Mouse (Mus musculus) megakaryocyte, embryonic 14.5 days (primary cell): Measurements from ENCODE around the gene Sfrp4. TPM values are rescaled to one million over a fixed set of nuclear protein-coding genes. Genes with fewer than 3 reads are reported as not detected.

Experiments used
- H3K27me3 ChIP-seq: replicated peaks from 2 replicates; pipeline ENCODE3; 2012; ENCODE audit warnings: inconsistent platforms
- H3K36me3 ChIP-seq: replicated peaks from 2 replicates; pipeline ENCODE3; 2012; ENCODE audit warnings: low read length, inconsistent platforms, mixed read lengths
- H3K4me1 ChIP-seq: 2 replicates; pipeline ENCODE4 v1.6.1; 2012; ENCODE audit warnings: inconsistent platforms
- H3K4me3 ChIP-seq: replicated peaks from 2 replicates; pipeline ENCODE3; 2012; ENCODE audit warnings: moderate library complexity, mild to moderate bottlenecking, inconsistent platforms
- H3K9me3 ChIP-seq: 2 replicates; pipeline ENCODE4 v1.6.1; 2012; ENCODE audit warnings: inconsistent platforms
- FLI1 ChIP-seq: IDR thresholded peaks from 2 replicates; pipeline ENCODE4 v1.6.1; 2012; ENCODE audit warnings: low read length, inconsistent platforms, mixed read lengths
- GATA1 ChIP-seq: IDR thresholded peaks from 3 replicates; pipeline ENCODE4 v1.6.1; 2012; ENCODE audit warnings: mixed read lengths, low read length, inconsistent platforms, borderline replicate concordance
- polyA plus RNA-seq: library from polyadenylated mRNA; stranded (reverse); fragments of >175 nt; gene quantifications from 2 replicates; pipeline ENCODE4 v1.2.3, GENCODE M21; 2012; ENCODE audit warnings: low replicate concordance; ENCODE audit not compliant: insufficient read depth

The Sfrp4 gene
- polyA plus RNA-seq, 1 experiment: not detected

- TF ChIP-seq FLI1 (no peak), GATA1 (no peak)
- H3K4me1 ChIP-seq: no peaks in the 10 kb centered on the region
- H3K9me3 ChIP-seq: no peaks in the 10 kb centered on the region
- peaks cover 9% of the 10 kb centered on the region for H3K27me3 ChIP-seq
- H3K36me3 ChIP-seq: no peaks in the 10 kb centered on the region
- no peak overlapping the region for H3K4me3 ChIP-seq
Measured at GRCm38 (mm10) chr13:19630768-19631709, 8.1 kb downstream of the Sfrp4 start.

DNA sequence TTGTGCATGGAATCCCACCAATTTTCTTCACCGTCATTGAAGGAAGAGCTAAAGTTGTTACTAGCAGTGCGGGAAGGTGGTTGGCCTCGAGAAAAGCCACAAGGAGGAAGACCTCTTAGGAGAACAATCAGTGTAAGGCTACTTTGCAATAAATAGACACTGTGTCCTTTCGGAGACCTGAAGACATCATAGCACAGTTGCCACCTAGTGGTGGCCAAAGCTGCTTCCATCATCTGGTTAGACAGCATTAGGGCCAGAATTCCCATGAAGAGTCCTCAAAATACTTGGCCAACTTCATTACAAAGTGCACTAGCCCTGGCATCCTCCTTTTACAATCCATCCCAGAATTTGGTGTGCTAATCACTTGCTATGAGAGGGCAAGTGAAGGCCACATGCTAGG is 13.2 kb downstream of the Sfrp4 start:
- H3K4me1 ChIP-seq: no peaks in the 10 kb centered on the region
- no peaks in the 10 kb centered on the region for H3K36me3 ChIP-seq
- peaks cover 9% of the 10 kb centered on the region for H3K27me3 ChIP-seq
- H3K4me3 ChIP-seq: no peak overlapping the region
- no peaks in the 10 kb centered on the region for H3K9me3 ChIP-seq
- TF ChIP-seq FLI1 (no peak), GATA1 (no peak)

DNA sequence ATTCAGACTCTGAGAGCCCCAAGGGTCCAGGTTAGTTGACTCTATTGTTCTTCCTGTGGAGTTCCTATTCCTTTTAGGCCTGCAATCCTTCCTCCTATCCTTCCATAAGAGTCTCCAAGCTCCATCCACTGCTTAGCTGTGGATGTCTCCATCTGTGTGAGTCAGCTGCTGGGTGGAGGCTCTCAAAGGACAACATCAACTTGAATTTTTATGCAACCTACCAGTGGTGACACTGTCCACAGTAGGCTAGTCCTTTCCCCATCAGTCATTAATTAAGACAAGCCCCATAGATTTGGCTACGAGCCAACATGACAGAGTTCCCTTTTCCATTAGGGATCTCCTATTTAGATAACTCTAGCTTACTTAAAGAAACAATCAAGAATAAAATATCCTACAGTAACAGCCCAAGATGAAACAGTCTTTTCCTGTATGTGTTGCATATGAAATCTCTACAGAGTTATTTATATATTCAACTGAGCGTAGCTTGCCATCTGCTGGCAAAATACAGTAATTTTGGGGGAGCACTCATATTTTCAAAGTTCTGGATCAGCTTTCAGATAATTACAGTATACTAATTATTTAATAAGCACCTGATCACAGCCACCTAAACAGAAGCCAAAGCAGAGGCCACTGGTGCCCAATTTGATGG is 17.4 kb downstream of the Sfrp4 start:
- no peaks in the 10 kb centered on the region for H3K9me3 ChIP-seq
- no peaks in the 10 kb centered on the region for H3K36me3 ChIP-seq
- no peak overlapping the region for H3K4me3 ChIP-seq
- no peak for TF ChIP-seq GATA1
- no peak for TF ChIP-seq FLI1
- H3K4me1 ChIP-seq: no peaks in the 10 kb centered on the region
- H3K27me3 ChIP-seq: no peaks in the 10 kb centered on the region

DNA sequence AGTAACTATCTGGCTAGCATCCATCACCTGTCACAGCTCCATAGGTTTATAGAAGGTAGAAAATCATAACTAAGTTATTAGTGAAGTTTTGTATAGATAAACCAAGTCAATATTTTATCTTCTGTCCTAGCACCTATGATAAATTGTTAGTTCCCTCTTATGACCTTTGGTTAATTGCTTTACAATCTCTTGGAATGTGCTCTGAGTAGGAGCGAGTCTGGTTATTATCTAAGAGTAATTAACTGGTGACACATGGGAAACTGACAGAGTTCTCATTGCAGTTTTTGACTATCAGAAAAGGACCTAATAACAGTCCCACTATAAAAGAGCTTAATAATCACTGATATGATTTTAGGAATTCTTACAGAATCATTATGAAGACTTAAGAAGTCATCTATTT is 20.6 kb downstream of the Sfrp4 start:
- TF ChIP-seq GATA1 (no peak), FLI1 (no peak)
- Histone ChIP-seq H3K4me3 (no peak overlapping the region), H3K36me3 (no peaks in the 10 kb centered on the region), H3K27me3 (no peaks in the 10 kb centered on the region), H3K9me3 (no peaks in the 10 kb centered on the region), H3K4me1 (no peaks in the 10 kb centered on the region)

DNA sequence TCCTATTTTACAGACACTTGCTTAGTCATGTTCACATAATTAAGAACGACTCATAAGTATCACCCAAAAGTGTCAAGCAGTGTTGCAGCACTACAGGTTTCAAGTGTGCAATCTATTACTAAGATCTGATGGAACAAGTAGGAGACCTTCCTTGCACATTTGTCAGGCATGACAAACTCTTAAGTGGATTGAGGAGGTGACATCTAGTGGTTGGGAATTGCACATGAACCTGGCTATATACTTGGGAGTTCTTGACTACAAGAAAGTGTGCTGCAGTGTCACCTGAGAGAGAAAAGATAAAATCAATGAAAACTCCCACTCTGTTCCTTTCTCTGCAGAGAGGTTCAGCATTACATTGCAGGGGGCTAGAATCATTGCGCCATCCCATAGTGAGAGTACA is 21.3 kb downstream of the Sfrp4 start:
- no peaks in the 10 kb centered on the region for H3K27me3 ChIP-seq
- no peak for TF ChIP-seq FLI1
- no peak for TF ChIP-seq GATA1
- no peaks in the 10 kb centered on the region for H3K9me3 ChIP-seq
- H3K4me1 ChIP-seq: no peaks in the 10 kb centered on the region
- no peak overlapping the region for H3K4me3 ChIP-seq
- no peaks in the 10 kb centered on the region for H3K36me3 ChIP-seq

DNA sequence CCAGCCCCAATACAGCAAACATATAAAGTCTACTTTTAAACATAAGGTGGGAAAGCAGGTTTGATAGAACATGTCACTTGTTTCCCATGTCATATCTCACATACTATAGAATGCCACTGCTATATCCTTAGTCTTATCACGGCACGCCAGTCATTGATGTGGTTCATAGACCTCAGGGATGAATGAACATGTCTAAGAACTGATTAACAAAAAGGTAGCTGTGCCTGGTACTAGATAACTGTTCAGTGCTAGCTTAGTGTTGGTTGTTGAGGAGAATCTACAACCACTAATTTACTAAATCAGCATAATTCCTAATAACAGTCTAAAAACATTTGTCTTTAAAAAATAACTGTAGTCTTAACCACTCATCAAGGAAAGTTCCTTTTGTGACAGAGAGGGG is 26.9 kb downstream of the Sfrp4 start:
- H3K4me3 ChIP-seq: no peak overlapping the region
- no peaks in the 10 kb centered on the region for H3K4me1 ChIP-seq
- TF ChIP-seq GATA1 (no peak), FLI1 (no peak)
- H3K27me3 ChIP-seq: no peaks in the 10 kb centered on the region
- H3K36me3 ChIP-seq: no peaks in the 10 kb centered on the region
- H3K9me3 ChIP-seq: no peaks in the 10 kb centered on the region

DNA sequence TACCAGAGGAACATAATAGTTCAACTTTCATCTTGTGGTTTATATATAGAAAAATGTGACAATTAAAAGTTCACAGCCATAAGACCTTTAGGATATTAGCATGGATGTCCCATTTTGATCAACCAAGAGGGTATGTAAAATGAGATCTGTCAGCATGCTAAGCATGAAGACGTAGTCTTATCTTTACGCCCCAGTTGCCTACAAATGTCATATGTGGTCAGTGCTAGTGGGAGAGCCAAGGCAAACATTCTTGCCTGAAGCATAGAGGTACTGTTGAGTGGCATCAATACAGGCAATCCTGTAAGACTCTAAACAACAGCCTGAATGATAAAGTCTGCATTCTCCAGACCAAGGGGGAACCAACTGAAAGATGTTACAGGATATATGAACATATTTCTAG is 29.5 kb downstream of the Sfrp4 start:
- TF ChIP-seq GATA1 (no peak), FLI1 (no peak)
- H3K4me3 ChIP-seq: no peak overlapping the region
- H3K27me3 ChIP-seq: no peaks in the 10 kb centered on the region
- no peaks in the 10 kb centered on the region for H3K4me1 ChIP-seq
- no peaks in the 10 kb centered on the region for H3K9me3 ChIP-seq
- no peaks in the 10 kb centered on the region for H3K36me3 ChIP-seq

GRCm38 (mm10) chr13:19668355-19669140 is 45.6 kb downstream of the Sfrp4 start:
- TF ChIP-seq GATA1: no peak
- no peak for TF ChIP-seq FLI1
- no peaks in the 10 kb centered on the region for H3K9me3 ChIP-seq
- H3K27me3 ChIP-seq: no peaks in the 10 kb centered on the region
- H3K4me3 ChIP-seq: no peak overlapping the region
- no peaks in the 10 kb centered on the region for H3K36me3 ChIP-seq
- H3K4me1 ChIP-seq: no peaks in the 10 kb centered on the region

DNA sequence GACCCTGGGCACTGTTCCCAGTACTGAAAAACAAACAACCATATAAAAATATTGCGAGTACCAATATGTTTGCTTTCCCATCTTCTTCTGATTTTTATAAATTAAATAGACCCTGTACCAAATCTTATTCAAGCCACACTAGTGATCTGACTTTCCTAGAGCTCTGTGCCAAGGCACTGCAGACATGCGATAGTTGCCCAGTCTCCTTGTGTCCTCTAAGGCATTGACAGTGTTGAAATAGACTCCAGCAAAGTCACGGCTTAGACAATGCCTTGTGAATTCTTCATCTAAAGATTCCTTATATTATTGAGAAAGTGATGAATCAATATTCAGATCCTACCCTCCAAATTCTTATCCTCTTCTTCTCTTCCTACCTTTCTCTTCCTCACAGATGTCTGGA is 51.1 kb downstream of the Sfrp4 start:
- Histone ChIP-seq H3K27me3 (no peaks in the 10 kb centered on the region), H3K9me3 (no peaks in the 10 kb centered on the region), H3K4me1 (no peaks in the 10 kb centered on the region), H3K36me3 (no peaks in the 10 kb centered on the region), H3K4me3 (no peak overlapping the region)
- TF ChIP-seq FLI1 (no peak), GATA1 (no peak)

DNA sequence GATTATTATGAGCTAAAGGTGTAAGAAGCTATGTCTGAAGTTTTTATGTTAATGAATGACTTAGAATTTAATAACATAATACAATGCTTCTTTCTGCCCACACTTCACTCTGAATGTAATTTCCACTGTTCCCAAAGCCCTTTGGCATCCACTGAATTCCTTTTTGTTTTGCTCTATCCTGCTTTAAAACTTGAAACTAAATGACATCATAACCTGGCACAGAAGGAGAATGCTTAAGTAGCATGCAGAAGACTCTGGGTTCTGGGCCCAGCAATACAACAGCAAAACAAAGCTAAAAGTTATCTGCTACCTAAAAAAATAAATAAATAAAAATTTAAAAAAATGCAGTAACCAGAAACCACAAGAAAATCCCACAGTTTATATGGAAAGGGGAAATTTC is 51.7 kb downstream of the Sfrp4 start:
- TF ChIP-seq GATA1 (no peak), FLI1 (no peak)
- H3K27me3 ChIP-seq: no peaks in the 10 kb centered on the region
- no peaks in the 10 kb centered on the region for H3K36me3 ChIP-seq
- no peaks in the 10 kb centered on the region for H3K4me1 ChIP-seq
- H3K4me3 ChIP-seq: no peak overlapping the region
- H3K9me3 ChIP-seq: 0 out of 2 replicates have a peak, but pooled peaks cover 4% of the 10 kb centered on the region

Other genes with a start within 250 kb of the Sfrp4 start
- gene Stard3nl, start 227.3 kb upstream of the Sfrp4 start, polyA plus RNA-seq: 3.9 TPM in 1 of 2 replicates, not detected in the other
- gene Epdr1, start 3.2 kb upstream of the Sfrp4 start, polyA plus RNA-seq: 2.2 TPM in 1 of 2 replicates, not detected in the other
- gene Nme8, start 74.7 kb downstream of the Sfrp4 start, polyA plus RNA-seq: not detected in 2 replicates
- gene Gpr141, start 201.2 kb downstream of the Sfrp4 start, polyA plus RNA-seq: 0.13 TPM in 1 of 2 replicates, not detected in the other